Mouse (Mus musculus): ENCODE measurements around the gene Mgst2.

DNA sequence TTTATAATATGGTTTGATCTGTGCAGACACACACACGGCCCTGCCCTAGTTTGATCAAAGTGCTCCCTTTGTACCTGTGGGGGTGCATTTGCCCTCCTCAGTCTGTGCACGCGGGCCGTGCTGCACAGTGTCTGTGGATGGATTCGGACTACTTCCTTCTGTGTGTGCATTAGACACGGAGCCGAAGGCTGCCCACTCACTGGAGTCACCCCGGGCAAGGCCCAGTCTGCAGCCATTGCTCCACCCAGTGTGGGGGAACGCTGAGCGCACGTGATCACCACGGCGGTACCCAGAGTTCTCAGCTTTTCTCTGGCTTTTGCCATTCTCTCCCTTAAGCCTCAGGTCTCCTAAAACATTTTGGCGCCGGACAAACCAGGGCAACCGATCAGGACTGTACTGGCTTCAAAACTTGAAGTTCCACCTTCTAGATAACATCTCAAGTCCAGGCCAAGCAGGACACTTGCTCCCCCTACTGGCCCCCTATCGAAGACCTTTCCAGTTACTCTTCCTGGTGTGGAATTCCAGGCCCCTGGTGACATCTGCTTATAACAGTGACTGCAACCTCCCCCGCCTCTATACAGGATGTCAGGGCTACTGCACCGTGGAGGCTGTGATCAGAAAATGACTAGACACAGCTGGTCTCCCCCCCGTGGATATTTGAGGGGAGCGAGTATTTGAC is 13.4 kb downstream of the Mgst2 start:
- TF ChIP-seq CTCF (IDR thresholded peaks at IDR 0.05; ENCODE audit: low read depth) (peak; percentile 67), EP300 (IDR thresholded peaks at IDR 0.05; ENCODE audit: low read depth) (no peak)

All from liver, embryonic 14.5 days (tissue).